Mouse (Mus musculus): ENCODE data around the gene Cyp4f16. TPM values are rescaled to one million over a fixed set of nuclear protein-coding genes. Genes with fewer than 3 reads are reported as not detected.
"Not testable (repeated sequence)": the region's sequence is repeated elsewhere in the genome, so short reads cannot be mapped to it uniquely, and the experiment has no call there.

Cyp4f16 gene
- polyA plus RNA-seq, 1 experiment from 2014 or later = 19.3 TPM

DNA sequence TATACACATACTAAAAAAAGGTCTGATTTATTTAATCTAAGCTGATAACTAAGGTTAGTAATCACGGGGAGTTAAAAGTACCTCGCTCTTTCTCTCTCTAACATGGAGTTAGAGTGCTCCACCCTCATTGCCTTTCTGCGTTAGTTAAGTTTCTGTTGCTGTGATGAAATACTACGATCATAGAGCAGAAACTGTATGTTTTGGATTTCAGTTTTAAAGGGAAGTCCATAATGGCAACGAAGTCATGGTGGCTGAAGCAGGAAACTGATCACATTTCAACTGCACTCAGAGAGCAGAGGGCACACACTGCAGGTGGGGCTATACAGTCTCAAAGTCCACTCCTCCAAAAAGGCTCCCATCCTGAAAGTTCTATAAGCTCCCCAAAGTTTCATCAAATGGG is 13.5 kb upstream of the Cyp4f16 start:
- H3K27ac ChIP-seq = no peak overlapping the region
- H3K4me2 ChIP-seq = no peak overlapping the region
- ATAC-seq (ENCODE audit: low FRiP score) = no peak
- no peaks in the 10 kb centered on the region for H3K9me3 ChIP-seq
- H3K27me3 ChIP-seq = no peaks in the 10 kb centered on the region
- H3K9ac ChIP-seq = no peak overlapping the region
- H3K36me3 ChIP-seq (replicated peaks) = peaks cover 5% of the 10 kb centered on the region; the same call in 1 of the 2 replicates
- no peak overlapping the region for H3K4me3 ChIP-seq (replicated peaks)
- no peaks in the 10 kb centered on the region for H3K4me1 ChIP-seq
- WGBS = 91% methylated on average over 5 of the region's 5 CpGs

DNA sequence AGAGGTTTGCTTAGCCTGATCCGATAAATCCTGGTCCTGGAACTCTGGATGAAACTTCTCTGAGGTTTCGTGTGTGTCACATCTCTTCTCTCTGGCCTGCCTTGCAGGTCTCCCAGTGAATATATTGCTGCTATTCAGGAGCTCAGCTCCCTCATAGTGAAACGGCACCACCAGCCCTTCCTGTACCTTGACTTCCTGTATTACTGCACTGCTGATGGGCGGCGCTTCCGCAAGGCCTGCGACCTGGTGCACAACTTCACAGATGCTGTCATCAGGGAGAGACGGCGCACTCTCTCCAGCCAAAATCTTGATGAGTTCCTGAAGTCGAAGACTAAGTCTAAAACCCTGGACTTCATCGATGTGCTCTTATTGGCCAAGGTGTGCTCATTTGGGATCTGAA is 12.5 kb upstream of the Cyp4f16 start:
- Histone ChIP-seq H3K9ac (no peak overlapping the region), H3K9me3 (no peaks in the 10 kb centered on the region), H3K36me3 (replicated peaks) (peaks cover 5% of the 10 kb centered on the region; the same call in 1 of the 2 replicates), H3K27me3 (no peaks in the 10 kb centered on the region), H3K4me2 (no peak overlapping the region), H3K27ac (no peak overlapping the region), H3K4me1 (peaks cover 6% of the 10 kb centered on the region), H3K4me3 (replicated peaks) (no peak overlapping the region)
- 94% methylated on average over 11 of the region's 11 CpGs for WGBS
- no peak for ATAC-seq (ENCODE audit: low FRiP score)

DNA sequence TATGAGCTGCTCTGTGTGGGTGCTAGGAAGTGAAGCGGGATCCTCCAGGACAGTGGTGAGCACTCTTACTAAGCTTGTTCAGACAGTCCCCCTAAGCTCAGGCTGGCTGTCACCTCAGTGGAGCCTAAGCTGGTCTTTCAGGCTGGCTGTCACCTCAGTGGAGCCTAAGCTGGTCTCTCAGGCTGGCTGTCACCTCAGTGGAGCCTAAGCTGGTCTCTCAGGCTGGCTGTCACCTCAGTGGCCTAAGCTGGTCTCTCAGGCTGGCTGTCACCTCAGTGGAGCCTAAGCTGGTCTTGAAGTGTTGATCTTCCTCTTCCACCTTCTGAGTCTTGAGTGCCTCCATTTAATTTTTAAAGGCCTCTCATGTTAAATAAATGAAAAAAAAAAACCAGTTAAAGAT is 10.0 kb upstream of the Cyp4f16 start:
- ATAC-seq (ENCODE audit: low FRiP score); H3K4me2 ChIP-seq; H3K4me3 ChIP-seq (replicated peaks); H3K4me1 ChIP-seq; H3K27me3 ChIP-seq; H3K9ac ChIP-seq; H3K9me3 ChIP-seq; H3K36me3 ChIP-seq (replicated peaks); H3K27ac ChIP-seq: not testable (repeated sequence)
- 100% methylated on average over 1 of the region's 1 CpGs for WGBS

DNA sequence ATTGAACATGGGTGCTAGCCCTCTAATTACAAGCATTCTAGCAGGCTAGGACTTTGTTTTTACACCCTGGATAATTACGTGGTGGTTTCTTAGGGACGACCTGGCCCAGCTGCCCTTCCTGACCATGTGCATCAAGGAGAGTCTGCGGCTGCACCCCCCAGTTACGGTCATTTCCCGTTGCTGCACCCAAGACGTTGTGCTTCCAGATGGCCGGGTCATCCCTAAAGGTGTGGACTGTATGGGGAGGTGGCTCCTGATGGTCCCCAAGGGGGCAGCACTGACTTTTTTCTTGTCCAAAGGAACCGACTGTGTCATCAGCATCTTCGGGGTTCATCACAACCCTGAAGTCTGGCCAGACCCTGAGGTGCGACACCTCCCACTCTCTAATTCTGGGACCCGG is 8.6 kb upstream of the Cyp4f16 start:
- no peak overlapping the region for H3K4me2 ChIP-seq
- ATAC-seq (ENCODE audit: low FRiP score) = no peak
- WGBS = 89% methylated on average over 11 of the region's 11 CpGs
- no peak overlapping the region for H3K9ac ChIP-seq
- H3K27ac ChIP-seq = no peak overlapping the region
- H3K4me1 ChIP-seq = peaks cover 6% of the 10 kb centered on the region
- no peaks in the 10 kb centered on the region for H3K9me3 ChIP-seq
- no peaks in the 10 kb centered on the region for H3K27me3 ChIP-seq
- no peaks in the 10 kb centered on the region for H3K36me3 ChIP-seq (replicated peaks)
- H3K4me3 ChIP-seq (replicated peaks) = no peak overlapping the region

DNA sequence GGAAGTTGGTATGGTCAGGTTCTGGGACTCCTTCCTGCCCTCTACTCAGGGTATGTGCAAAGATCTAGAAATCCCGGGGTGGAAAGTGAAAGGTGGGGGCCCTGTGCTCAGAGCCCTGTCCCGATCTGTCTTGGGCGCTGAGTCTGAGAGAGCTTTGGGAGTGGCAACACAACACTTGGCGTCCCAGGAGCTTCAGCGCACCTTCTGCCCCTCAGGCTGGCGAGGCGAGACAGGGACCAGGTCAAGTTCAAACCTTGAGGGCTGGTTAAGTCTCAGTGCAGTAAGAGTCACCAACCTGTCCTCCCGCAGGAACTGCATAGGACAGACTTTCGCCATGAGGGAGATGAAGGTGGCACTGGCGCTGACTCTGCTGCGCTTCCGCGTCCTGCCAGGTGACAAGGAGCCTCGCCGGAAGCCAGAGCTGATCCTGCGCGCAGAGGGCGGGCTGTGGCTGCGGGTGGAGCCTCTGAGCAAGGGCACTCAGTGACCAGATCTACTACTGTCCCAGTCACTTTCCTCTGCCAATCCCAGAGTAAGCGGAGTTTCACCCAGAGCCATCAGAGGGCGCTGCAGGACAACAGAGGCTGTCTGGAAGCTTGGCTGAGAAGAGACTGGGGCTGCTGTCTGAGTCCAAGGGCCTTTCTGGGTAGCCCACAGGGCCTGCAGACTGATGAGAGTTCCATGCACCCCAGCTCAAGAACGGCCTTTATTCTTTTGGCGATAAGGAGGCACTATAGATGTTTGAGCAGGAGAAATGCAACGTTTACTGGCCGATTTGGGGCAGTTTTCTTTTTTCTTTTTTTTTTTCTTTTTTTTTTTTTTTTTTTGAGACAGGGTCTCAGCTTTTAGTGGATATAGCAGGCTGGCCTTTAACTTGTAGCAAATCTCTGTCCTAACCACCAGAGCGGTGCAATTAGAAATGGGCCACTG is 7.7 kb upstream of the Cyp4f16 start:
- peaks cover 6% of the 10 kb centered on the region for H3K4me1 ChIP-seq
- peak overlapping the region; percentile 50 for H3K4me2 ChIP-seq
- H3K36me3 ChIP-seq (replicated peaks) = no peaks in the 10 kb centered on the region
- no peaks in the 10 kb centered on the region for H3K9me3 ChIP-seq
- H3K27me3 ChIP-seq = no peaks in the 10 kb centered on the region
- H3K27ac ChIP-seq = no peak overlapping the region
- H3K4me3 ChIP-seq (replicated peaks) = peak overlapping the region; percentile 19
- ATAC-seq (ENCODE audit: low FRiP score) = peak; percentile 63; the same call in 1 of the 2 replicates
- 0 out of 2 replicates have a peak overlapping the region, but pooled peaks have one; percentile 5 for H3K9ac ChIP-seq
- 17% methylated on average over 26 of the region's 26 CpGs for WGBS

DNA sequence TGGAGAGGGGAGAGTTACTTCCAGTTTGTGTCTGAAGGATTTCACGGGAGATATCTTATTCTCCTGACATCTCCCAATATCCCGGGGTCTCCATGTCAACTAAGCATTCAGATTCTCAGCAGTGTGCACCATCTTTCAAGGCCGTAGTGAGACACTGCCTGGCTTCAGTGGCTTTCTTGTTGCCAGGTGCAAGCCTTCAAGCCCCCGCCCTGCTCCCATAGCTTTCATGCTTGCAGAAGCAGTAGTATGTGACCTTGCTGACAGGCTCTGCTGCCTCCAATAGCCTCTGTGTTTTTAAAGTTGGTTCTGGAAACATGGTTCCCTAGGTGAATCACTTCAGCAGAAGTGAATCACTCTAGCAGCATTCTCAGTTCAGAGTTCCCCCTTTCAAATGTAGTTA is 4.0 kb upstream of the Cyp4f16 start:
- not testable (repeated sequence) for H3K36me3 ChIP-seq (replicated peaks); H3K4me3 ChIP-seq (replicated peaks); H3K27me3 ChIP-seq; H3K9me3 ChIP-seq; H3K4me2 ChIP-seq; ATAC-seq (ENCODE audit: low FRiP score); H3K9ac ChIP-seq; H3K27ac ChIP-seq
- 77% methylated on average over 4 of the region's 4 CpGs for WGBS
- peaks cover 15% of the 10 kb centered on the region for H3K4me1 ChIP-seq

DNA sequence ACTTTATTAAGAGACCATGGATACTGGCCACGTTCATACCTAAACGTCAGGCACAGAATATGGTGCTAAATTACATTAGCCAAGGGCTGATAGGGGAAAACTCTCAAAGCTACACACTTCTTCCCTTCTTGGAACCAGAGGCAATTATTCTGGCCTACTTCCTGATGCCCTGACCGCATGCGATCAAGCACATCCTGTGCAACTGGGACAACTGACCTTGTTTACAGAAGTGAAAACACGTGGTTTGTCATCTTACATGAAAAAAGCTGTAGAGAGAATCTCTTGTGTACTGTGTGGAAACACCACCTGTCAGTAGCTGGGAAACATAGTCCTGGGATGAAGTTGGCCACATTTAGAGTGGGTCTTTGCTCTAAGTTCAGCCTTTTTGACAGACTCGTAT is 2.3 kb upstream of the Cyp4f16 start:
- no peak overlapping the region for H3K4me3 ChIP-seq (replicated peaks)
- H3K4me1 ChIP-seq = peaks cover 9% of the 10 kb centered on the region
- WGBS = 85% methylated on average over 6 of the region's 6 CpGs
- H3K9ac ChIP-seq = no peak overlapping the region
- ATAC-seq (ENCODE audit: low FRiP score) = no peak
- H3K27ac ChIP-seq = no peak overlapping the region
- H3K27me3 ChIP-seq = no peaks in the 10 kb centered on the region
- no peak overlapping the region for H3K4me2 ChIP-seq
- H3K36me3 ChIP-seq (replicated peaks) = no peaks in the 10 kb centered on the region
- no peaks in the 10 kb centered on the region for H3K9me3 ChIP-seq

DNA sequence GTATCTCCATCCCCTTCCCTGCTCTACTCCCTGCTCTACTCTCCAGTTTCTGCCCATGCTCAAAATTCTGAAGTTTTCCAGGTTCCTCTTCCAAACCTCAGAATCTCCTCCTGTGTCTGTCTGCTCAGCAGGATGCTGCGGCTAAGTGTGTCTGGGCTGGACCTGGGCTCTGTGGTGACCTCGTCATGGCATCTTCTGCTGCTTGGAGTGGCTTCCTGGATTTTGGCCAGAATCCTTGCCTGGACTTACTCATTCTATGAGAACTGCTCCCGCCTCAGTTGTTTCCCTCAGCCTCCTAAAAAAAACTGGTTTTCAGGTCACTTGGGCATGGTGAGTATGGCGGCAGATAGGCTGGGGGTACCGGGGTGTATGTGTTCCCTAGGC is 501 bp downstream of the Cyp4f16 start:
- no peaks in the 10 kb centered on the region for H3K36me3 ChIP-seq (replicated peaks)
- peaks cover 9% of the 10 kb centered on the region for H3K4me1 ChIP-seq
- H3K4me2 ChIP-seq = peak overlapping the region; percentile 61
- H3K27ac ChIP-seq = no peak overlapping the region
- WGBS = 70% methylated on average over 5 of the region's 5 CpGs
- H3K4me3 ChIP-seq (replicated peaks) = peak overlapping the region; percentile 41
- 0 out of 2 replicates have a peak, but pooled peaks have one; percentile 4 for ATAC-seq (ENCODE audit: low FRiP score)
- no peaks in the 10 kb centered on the region for H3K27me3 ChIP-seq
- peak overlapping the region; percentile 53 for H3K9ac ChIP-seq
- no peaks in the 10 kb centered on the region for H3K9me3 ChIP-seq

DNA sequence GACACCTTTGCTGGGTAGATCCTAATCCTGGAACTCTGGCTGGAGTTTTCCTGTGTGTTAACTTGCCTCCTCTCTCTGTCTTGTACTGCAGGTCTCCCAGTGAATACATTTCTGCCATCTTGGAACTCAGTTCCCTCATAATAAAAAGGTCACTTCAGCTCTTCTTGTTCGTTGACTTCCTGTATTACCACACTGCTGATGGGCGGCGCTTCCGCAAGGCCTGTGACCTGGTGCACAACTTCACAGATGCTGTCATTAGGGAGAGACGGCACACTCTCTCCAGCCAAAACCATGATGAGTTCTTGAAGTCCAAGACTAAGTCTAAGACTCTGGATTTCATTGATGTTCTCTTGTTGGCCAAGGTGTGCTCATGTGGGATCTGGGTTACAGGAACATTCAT is 8.4 kb downstream of the Cyp4f16 start:
- H3K9ac ChIP-seq; H3K27ac ChIP-seq; H3K4me2 ChIP-seq; ATAC-seq (ENCODE audit: low FRiP score); H3K4me3 ChIP-seq (replicated peaks); H3K4me1 ChIP-seq; H3K9me3 ChIP-seq; H3K27me3 ChIP-seq; H3K36me3 ChIP-seq (replicated peaks): not testable (repeated sequence)
- WGBS = 88% methylated on average over 5 of the region's 5 CpGs

DNA sequence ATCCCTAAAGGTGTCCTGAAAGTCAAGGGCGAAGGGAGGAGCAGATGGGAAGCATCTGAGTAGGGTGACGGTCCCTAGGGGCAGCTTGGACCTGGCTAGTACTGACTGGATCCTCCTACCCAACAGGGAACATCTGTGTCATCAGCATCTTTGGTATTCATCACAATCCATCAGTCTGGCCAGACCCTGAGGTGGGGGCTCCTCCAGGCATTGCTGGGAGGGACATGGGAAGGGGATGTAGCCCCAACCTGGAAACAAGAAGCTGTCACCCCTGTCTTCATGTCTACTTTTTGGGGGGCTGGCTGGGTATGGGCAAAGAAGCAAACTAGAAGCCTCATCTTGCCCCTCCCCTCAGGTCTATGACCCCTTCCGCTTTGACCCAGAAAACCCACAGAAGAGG is 14.0 kb downstream of the Cyp4f16 start:
- ATAC-seq (ENCODE audit: low FRiP score) = peak; percentile 14; the same call in 1 of the 2 replicates
- H3K36me3 ChIP-seq (replicated peaks); H3K9me3 ChIP-seq; H3K4me1 ChIP-seq; H3K27ac ChIP-seq; H3K9ac ChIP-seq; H3K27me3 ChIP-seq: not testable (repeated sequence)
- Histone ChIP-seq H3K4me2 (peak overlapping the region; percentile 57), H3K4me3 (replicated peaks) (peak overlapping the region; percentile 38)
- 77% methylated on average over 3 of the region's 3 CpGs for WGBS

DNA sequence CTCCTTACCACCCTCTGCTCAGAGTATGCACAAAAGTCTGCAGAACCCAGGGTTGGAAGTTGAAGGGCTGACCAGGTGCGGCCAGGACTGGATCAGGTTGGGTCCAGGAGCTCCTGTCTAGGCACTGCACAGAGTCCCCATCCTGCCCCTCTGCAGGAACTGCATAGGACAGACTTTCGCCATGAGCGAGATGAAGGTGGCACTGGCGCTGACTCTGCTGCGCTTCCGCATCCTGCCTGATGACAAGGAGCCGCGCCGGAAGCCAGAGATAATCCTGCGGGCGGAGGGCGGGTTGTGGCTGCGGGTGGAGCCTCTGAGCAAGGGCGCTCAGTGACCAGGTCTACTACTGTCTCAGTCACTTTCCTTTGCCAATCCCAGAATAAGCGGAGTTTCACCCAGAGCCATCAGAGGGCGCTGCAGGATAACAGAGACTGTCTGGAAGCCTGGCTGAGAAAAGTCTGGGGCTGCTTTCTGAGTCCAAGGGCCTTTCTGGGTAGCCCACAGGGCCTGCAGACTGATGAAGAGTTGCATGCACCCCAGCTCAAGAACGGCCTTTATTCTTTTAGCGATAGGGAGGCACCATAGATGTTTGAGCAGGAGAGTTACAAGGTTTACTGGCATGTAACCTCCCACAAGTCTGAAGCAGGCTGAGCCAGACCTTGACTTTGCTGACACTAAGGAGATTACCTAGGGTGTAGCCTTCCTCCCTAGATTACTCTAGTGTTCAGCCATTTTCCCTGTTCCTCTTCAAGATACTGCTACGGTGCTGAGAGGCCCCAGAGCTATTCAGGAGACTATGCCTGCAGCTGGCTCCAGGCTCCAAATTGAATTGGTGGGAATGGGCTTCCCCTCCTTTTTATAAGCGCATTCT is 14.8 kb downstream of the Cyp4f16 start:
- no peak overlapping the region for H3K27ac ChIP-seq
- H3K9ac ChIP-seq = peak overlapping the region; percentile 54
- H3K36me3 ChIP-seq (replicated peaks) = no peaks in the 10 kb centered on the region
- no peaks in the 10 kb centered on the region for H3K9me3 ChIP-seq
- peak; percentile 88 for ATAC-seq (ENCODE audit: low FRiP score)
- 9% methylated on average over 20 of the region's 20 CpGs for WGBS
- no peaks in the 10 kb centered on the region for H3K27me3 ChIP-seq
- peak overlapping the region; percentile 57 for H3K4me2 ChIP-seq
- peak overlapping the region; percentile 38 for H3K4me3 ChIP-seq (replicated peaks)
- H3K4me1 ChIP-seq = peaks cover 6% of the 10 kb centered on the region

DNA sequence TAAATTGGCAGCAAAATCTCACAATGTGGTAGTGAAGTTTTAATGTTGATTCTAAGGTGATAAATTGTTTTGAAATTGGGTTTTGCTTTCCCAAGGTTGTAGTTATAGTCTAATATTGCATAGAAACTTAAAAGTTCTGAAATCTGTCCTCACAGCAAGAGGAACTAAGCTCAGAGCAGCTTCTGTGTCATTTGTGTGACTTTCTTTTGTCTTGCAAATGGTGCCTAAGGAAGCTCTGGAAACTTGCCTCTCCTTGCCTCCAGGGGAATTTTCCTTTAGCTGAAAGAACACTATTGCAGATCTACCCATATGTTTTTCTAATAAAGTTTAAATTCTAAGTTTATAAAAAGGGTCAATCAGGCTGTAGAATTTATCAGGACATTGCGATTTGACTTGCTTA is 16.7 kb downstream of the Cyp4f16 start:
- ATAC-seq (ENCODE audit: low FRiP score); H3K4me3 ChIP-seq (replicated peaks); H3K9me3 ChIP-seq; H3K27ac ChIP-seq; H3K27me3 ChIP-seq; H3K4me2 ChIP-seq; H3K9ac ChIP-seq; H3K36me3 ChIP-seq (replicated peaks); H3K4me1 ChIP-seq: not testable (repeated sequence)
- 61% methylated on average over 1 of the region's 1 CpGs for WGBS

Measured in forebrain, embryonic 12.5 days (tissue).